Mouse (Mus musculus): Measurements from ENCODE around the gene Pcnx. TPM values are rescaled to one million over a fixed set of nuclear protein-coding genes. Genes with fewer than 3 reads are reported as not detected.

Pcnx gene
- total and polyA plus RNA-seq, 2 experiments from 2014 or later = 7.8 to 42.4 TPM

- no peak for TF ChIP-seq CTCF (IDR thresholded peaks at IDR 0.05; ENCODE audit: low read depth)
- no peak overlapping the region for H3K4me2 ChIP-seq (ENCODE audit: low read depth, low read length)
- H3K36me3 ChIP-seq (ENCODE audit: insufficient read depth, low read length) = no peaks in the 10 kb centered on the region; the same call in 1 of the 2 replicates
- no peak for DNase-seq (ENCODE audit: low spot score)
- H3K9me3 ChIP-seq (ENCODE audit: low read length) = no peaks in the 10 kb centered on the region
- no peak overlapping the region for H3K27ac ChIP-seq
- H3K4me3 ChIP-seq (ENCODE audit: low read length) = no peak overlapping the region
- WGBS = 93% methylated on average over 5 of the region's 5 CpGs
- no peaks in the 10 kb centered on the region for H3K4me1 ChIP-seq (ENCODE audit: insufficient read depth, low read length)
- no peaks in the 10 kb centered on the region for H3K27me3 ChIP-seq (ENCODE audit: insufficient read depth, low read length)
- no peak overlapping the region for H3K9ac ChIP-seq (replicated peaks; ENCODE audit: low read length)
- no peak for ATAC-seq
Observed at GRCm38 (mm10) chr12:81927163-81927562, 67.3 kb downstream of the Pcnx start.

- DNase-seq (ENCODE audit: low spot score) = peak; percentile 33
Observed at GRCm38 (mm10) chr12:81927643-81928381, 68.0 kb downstream of the Pcnx start.

DNA sequence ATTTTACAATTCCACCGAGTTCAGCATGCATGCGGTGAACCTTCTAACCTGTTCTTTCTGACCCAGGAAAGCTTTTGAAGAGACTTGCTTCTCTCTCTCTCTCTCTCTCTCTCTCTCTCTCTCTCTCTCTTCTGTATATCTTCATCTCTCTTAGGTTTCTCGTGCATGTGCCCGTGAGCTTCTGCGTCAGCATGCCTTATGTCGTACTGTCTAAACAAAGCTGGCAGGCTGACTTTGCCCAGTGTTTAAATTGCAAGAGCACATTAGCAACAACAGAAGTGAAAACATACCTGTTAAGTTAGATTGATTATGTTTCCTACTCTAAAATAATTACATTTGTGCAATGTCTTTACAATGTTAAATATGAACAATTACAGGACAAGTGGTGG lies 68.6 kb downstream of the Pcnx start:
- no peaks in the 10 kb centered on the region; the same call in 1 of the 2 replicates for H3K36me3 ChIP-seq (ENCODE audit: insufficient read depth, low read length)
- TF ChIP-seq CTCF (IDR thresholded peaks at IDR 0.05; ENCODE audit: low read depth) = no peak
- no peak for DNase-seq (ENCODE audit: low spot score)
- no peaks in the 10 kb centered on the region for H3K4me1 ChIP-seq (ENCODE audit: insufficient read depth, low read length)
- no peaks in the 10 kb centered on the region for H3K9me3 ChIP-seq (ENCODE audit: low read length)
- H3K27me3 ChIP-seq (ENCODE audit: insufficient read depth, low read length) = no peaks in the 10 kb centered on the region
- no peak for ATAC-seq
- H3K4me3 ChIP-seq (ENCODE audit: low read length) = no peak overlapping the region
- 81% methylated on average over 6 of the region's 6 CpGs for WGBS
- no peak overlapping the region for H3K4me2 ChIP-seq (ENCODE audit: low read depth, low read length)
- no peak overlapping the region for H3K27ac ChIP-seq
- no peak overlapping the region for H3K9ac ChIP-seq (replicated peaks; ENCODE audit: low read length)

More at GRCm38 (mm10) chr12:81927643-81928381, 68.0 kb downstream of the Pcnx start:
- Histone ChIP-seq H3K4me1 (ENCODE audit: insufficient read depth, low read length) (no peaks in the 10 kb centered on the region), H3K4me3 (ENCODE audit: low read length) (no peak overlapping the region), H3K9me3 (ENCODE audit: low read length) (no peaks in the 10 kb centered on the region), H3K4me2 (ENCODE audit: low read depth, low read length) (no peak overlapping the region), H3K27ac (no peak overlapping the region), H3K36me3 (ENCODE audit: insufficient read depth, low read length) (no peaks in the 10 kb centered on the region; the same call in 1 of the 2 replicates), H3K27me3 (ENCODE audit: insufficient read depth, low read length) (no peaks in the 10 kb centered on the region), H3K9ac (replicated peaks; ENCODE audit: low read length) (no peak overlapping the region)
- no peak for TF ChIP-seq CTCF (IDR thresholded peaks at IDR 0.05; ENCODE audit: low read depth)
- WGBS = 70% methylated on average over 19 of the region's 19 CpGs
- ATAC-seq = no peak

GRCm38 (mm10) chr12:81932015-81932414 lies 72.2 kb downstream of the Pcnx start:
- H3K27ac ChIP-seq = no peak overlapping the region
- no peaks in the 10 kb centered on the region; the same call in 1 of the 2 replicates for H3K36me3 ChIP-seq (ENCODE audit: insufficient read depth, low read length)
- H3K4me2 ChIP-seq (ENCODE audit: low read depth, low read length) = no peak overlapping the region
- DNase-seq (ENCODE audit: low spot score) (peak; percentile 26), ATAC-seq (no peak)
- WGBS = 64% methylated on average over 13 of the region's 13 CpGs
- H3K27me3 ChIP-seq (ENCODE audit: insufficient read depth, low read length) = no peaks in the 10 kb centered on the region
- no peak for TF ChIP-seq CTCF (IDR thresholded peaks at IDR 0.05; ENCODE audit: low read depth)
- H3K4me1 ChIP-seq (ENCODE audit: insufficient read depth, low read length) = peaks cover 2% of the 10 kb centered on the region; the same call in 1 of the 2 replicates
- no peaks in the 10 kb centered on the region for H3K9me3 ChIP-seq (ENCODE audit: low read length)
- no peak overlapping the region for H3K4me3 ChIP-seq (ENCODE audit: low read length)
- no peak overlapping the region for H3K9ac ChIP-seq (replicated peaks; ENCODE audit: low read length)

DNA sequence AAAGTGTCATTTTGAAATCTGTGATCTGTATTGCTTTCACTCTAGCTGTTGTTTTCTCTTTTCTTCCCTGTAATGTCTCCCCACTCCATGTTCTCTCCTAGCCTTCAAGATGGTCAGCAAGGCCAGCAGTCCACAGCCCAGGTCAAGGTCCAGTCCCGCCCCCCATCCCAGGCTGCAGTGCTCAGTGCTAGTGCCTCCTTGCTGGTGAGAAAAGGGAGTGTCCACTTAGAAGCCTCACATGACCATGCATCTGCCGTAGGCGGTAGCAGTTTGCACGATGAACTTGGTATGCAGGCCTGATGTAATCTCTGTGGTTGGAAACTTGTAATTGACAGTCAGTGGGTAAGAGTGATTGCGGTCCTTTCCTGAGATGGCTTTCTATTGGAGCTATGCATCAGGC lies 73.6 kb downstream of the Pcnx start:
- H3K4me2 ChIP-seq (ENCODE audit: low read depth, low read length) = no peak overlapping the region
- no peaks in the 10 kb centered on the region for H3K27me3 ChIP-seq (ENCODE audit: insufficient read depth, low read length)
- no peak overlapping the region for H3K9ac ChIP-seq (replicated peaks; ENCODE audit: low read length)
- no peak overlapping the region for H3K4me3 ChIP-seq (ENCODE audit: low read length)
- H3K4me1 ChIP-seq (ENCODE audit: insufficient read depth, low read length) = peaks cover 2% of the 10 kb centered on the region; the same call in 1 of the 2 replicates
- ATAC-seq = no peak
- no peak for DNase-seq (ENCODE audit: low spot score)
- no peak overlapping the region for H3K27ac ChIP-seq
- WGBS = 87% methylated on average over 5 of the region's 5 CpGs
- no peak for TF ChIP-seq CTCF (IDR thresholded peaks at IDR 0.05; ENCODE audit: low read depth)
- no peaks in the 10 kb centered on the region for H3K9me3 ChIP-seq (ENCODE audit: low read length)
- no peaks in the 10 kb centered on the region; the same call in 1 of the 2 replicates for H3K36me3 ChIP-seq (ENCODE audit: insufficient read depth, low read length)

DNA sequence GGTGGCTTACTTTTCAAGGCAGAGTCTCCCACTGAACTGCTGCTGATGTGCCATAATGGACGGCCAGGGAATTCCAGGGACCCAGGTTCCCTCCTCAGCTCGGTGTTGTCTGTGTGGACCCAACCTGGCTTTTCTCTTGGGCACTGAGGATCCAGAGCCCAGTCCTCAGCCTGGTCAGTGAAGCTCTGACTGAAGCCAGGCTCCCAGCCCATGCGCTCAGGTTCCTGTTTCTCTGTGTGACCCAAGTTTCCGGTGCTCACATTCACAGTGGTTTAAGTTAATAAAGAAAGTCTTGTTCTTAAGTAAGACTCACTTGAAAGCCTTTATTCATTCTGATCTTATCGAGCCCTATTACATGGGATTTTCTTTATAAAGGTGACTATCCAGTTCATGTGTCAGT lies 74.7 kb downstream of the Pcnx start:
- Histone ChIP-seq H3K4me2 (ENCODE audit: low read depth, low read length) (no peak overlapping the region), H3K4me3 (ENCODE audit: low read length) (no peak overlapping the region), H3K9me3 (ENCODE audit: low read length) (no peaks in the 10 kb centered on the region), H3K27me3 (ENCODE audit: insufficient read depth, low read length) (no peaks in the 10 kb centered on the region), H3K4me1 (ENCODE audit: insufficient read depth, low read length) (peaks cover 2% of the 10 kb centered on the region; the same call in 1 of the 2 replicates), H3K9ac (replicated peaks; ENCODE audit: low read length) (no peak overlapping the region), H3K36me3 (ENCODE audit: insufficient read depth, low read length) (no peaks in the 10 kb centered on the region; the same call in 1 of the 2 replicates), H3K27ac (no peak overlapping the region)
- TF ChIP-seq CTCF (IDR thresholded peaks at IDR 0.05; ENCODE audit: low read depth) = no peak
- no peak for ATAC-seq
- 94% methylated on average over 5 of the region's 5 CpGs for WGBS
- DNase-seq (ENCODE audit: low spot score) = no peak

DNA sequence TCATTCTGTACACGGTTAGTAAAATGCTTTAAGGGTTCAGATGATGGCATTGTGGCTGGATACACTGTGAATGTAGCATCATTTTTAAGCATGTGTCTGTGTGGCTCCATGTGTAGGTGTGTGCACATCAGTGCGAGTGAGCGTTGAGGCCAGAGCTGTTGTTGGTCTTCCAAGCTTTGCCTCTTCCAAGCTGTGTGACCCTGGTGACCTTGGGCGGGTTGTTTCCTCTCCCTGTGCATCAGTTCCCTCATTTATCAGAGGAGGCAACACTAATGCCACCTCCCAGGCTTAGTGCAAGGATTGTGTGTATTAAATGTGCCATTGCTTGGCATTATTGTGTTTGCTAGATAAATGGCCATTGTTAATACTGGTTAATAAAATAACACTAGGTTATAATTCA lies 76.2 kb downstream of the Pcnx start:
- no peak overlapping the region for H3K9ac ChIP-seq (replicated peaks; ENCODE audit: low read length)
- no peak overlapping the region for H3K4me2 ChIP-seq (ENCODE audit: low read depth, low read length)
- no peaks in the 10 kb centered on the region; the same call in 1 of the 2 replicates for H3K36me3 ChIP-seq (ENCODE audit: insufficient read depth, low read length)
- H3K27ac ChIP-seq = no peak overlapping the region
- no peak for TF ChIP-seq CTCF (IDR thresholded peaks at IDR 0.05; ENCODE audit: low read depth)
- peaks cover 2% of the 10 kb centered on the region; the same call in 1 of the 2 replicates for H3K4me1 ChIP-seq (ENCODE audit: insufficient read depth, low read length)
- no peak for ATAC-seq
- no peaks in the 10 kb centered on the region for H3K27me3 ChIP-seq (ENCODE audit: insufficient read depth, low read length)
- 53% methylated on average over 4 of the region's 4 CpGs for WGBS
- no peaks in the 10 kb centered on the region for H3K9me3 ChIP-seq (ENCODE audit: low read length)
- DNase-seq (ENCODE audit: low spot score) = peak; percentile 17
- no peak overlapping the region for H3K4me3 ChIP-seq (ENCODE audit: low read length)

Measured in hindbrain, postnatal 0 days (tissue).